Mouse (Mus musculus): ENCODE data around the gene Fam20b. TPM values are rescaled to one million over a fixed set of nuclear protein-coding genes. Genes with fewer than 3 reads are reported as not detected.

Fam20b gene
- total RNA-seq, 4 experiments from 2014 or later, result 59.9 to 68.8 (median 65.7) TPM

DNA sequence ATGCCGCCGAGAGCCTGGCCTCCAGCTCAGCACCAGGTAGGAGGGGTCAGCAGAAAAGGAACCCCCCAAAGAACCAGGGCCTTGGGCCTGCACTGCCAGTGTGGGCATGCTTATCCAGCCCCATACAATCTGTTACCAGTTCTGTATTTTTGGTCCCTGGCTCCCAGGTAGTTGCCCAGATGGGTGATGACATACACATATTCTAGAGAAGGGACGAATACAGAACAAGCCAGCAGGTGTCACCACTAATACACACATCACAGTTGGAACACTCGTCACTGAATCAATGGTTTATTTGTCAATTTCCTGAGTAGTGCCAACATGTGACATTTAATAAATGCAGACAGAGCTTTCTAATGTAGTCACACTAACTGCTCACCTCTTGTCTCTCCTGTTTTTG, 78.3 kb downstream of the Fam20b start:
- DNase-seq (ENCODE audit: low spot score), result no peak

DNA sequence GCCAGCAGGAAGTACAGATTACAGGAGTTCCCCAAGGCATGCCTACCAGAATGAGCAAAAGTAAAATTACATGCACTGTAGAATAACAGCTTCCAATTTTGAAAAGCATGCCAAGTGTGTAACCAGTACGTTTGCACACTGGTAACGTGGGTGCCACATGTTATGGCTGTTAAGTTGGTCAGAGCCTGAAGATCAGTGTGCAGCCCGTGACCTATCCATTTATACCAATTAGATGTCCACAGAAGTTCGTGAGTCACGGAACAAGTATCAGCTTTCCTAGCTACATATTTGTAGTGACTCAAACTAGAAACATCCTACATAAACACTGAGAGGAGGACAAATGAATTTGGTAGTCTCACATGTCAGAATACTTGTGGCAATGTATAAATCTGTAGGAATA, 79.4 kb downstream of the Fam20b start:
- no peak for DNase-seq (ENCODE audit: low spot score)

GRCm38 (mm10) chr1:156635148-156635547, 83.7 kb downstream of the Fam20b start:
- no peak for DNase-seq (ENCODE audit: low spot score)

DNA sequence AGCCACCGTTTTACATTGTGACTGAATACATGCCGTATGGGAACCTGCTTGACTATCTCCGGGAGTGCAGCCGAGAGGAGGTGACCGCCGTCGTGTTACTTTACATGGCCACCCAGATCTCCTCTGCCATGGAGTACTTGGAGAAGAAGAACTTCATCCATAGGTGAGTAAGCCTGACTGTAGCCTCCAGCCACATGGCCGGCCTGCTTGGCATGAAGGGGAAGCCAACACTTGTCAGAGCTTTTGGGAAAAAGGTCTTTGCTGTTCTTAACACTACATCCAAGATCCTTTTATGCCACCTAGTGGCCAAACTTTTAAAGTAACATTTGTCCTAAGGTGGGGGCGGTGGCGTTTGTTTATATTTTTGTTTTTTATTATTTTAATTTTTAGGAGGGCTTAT, 85.8 kb downstream of the Fam20b start:
- DNase-seq (ENCODE audit: low spot score), result peak; percentile 78

GRCm38 (mm10) chr1:156630965-156631364, 87.9 kb downstream of the Fam20b start:
- no peak for DNase-seq (ENCODE audit: low spot score)

GRCm38 (mm10) chr1:156629984-156630383, 88.9 kb downstream of the Fam20b start:
- no peak for DNase-seq (ENCODE audit: low spot score)

Other genes starting within 250 kb of the Fam20b start
- gene Soat1, start 244.8 kb downstream of the Fam20b start, total RNA-seq (2022), result 1 to 10 TPM; 4.7 to 7.6 (median 6.2) TPM
- gene Gm10031, start 195.1 kb downstream of the Fam20b start, total RNA-seq (2022), result 10 to 100 TPM; 43.9 to 59.3 (median 54.1) TPM
- gene Abl2, start 160.3 kb downstream of the Fam20b start, total RNA-seq (2022), result 10 to 100 TPM; 20.1 to 26.1 (median 22.4) TPM
- 10 to 100 TPM in 1 of 4 experiments, 1 to 10 TPM in 3; 8.1 to 11.2 (median 9.2) TPM for gene Tor3a, start 44.7 kb downstream of the Fam20b start, total RNA-seq (2022)
- gene Angptl1, start 119.5 kb upstream of the Fam20b start, total RNA-seq (2022), result 1 to 10 TPM; 2.7 to 4.6 (median 3.0) TPM
- 10 to 100 TPM in 1 of 4 experiments, 1 to 10 TPM in 3; 6.4 to 11.8 (median 8.7) TPM for gene Ralgps2, start 220.5 kb upstream of the Fam20b start, total RNA-seq (2022)